Mouse (Mus musculus) cerebellum, adult 2 months (tissue): Measurements from ENCODE around the gene Cacna1i.

Experiments used
- CTCF ChIP-seq: fragments of 200-500 bp; IDR thresholded peaks from 2 replicates; pipeline ENCODE4 v1.5.1; 2011; ENCODE audit warnings: low read depth, mild to moderate bottlenecking, control low read depth, low read length, moderate library complexity, borderline replicate concordance; ENCODE audit not compliant: insufficient read depth
- POLR2A ChIP-seq: fragments of 200-500 bp; IDR thresholded peaks from 2 replicates; pipeline ENCODE4 v1.6.1; 2011; ENCODE audit warnings: low read length, control low read depth, borderline replicate concordance; ENCODE audit not compliant: insufficient read depth

DNA sequence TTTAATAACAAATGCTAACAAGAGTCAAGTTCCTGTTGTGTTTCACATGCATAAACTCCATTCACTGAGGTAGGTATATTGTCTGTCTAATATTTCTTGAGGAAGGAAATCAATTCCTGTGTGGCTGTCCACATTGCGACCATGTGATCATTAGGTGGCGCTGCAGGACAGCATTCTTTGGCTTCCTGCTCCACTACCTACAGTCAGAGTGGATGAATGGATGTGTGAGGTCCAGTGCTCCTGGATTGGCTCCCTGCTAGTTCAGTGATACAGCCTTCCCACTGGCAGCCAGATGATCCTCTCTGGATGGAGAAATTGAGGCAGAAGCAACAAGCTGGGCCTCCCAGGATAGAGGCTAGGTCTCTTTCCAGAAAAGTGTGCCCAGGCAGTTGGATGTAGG, 20.8 kb upstream of the Cacna1i start:
- TF ChIP-seq POLR2A: no peak
- peak; percentile 95 for TF ChIP-seq CTCF
